Mouse (Mus musculus) limb, embryonic 12.5 days (tissue): ENCODE results near the gene Cdc42bpg. TPM values are rescaled to one million over a fixed set of nuclear protein-coding genes. Genes with fewer than 3 reads are reported as not detected.
A peak's percentile ranks its signal among the peaks of the same experiment; 100 is the strongest.

Source experiments
- ATAC-seq: fragments of 200-750 bp; cut with Nextera tagmentation; 2 replicates; pipeline ENCODE4 v1.8.0; 2017; ENCODE audit warnings: low read depth, moderate TSS enrichment; ENCODE audit not compliant: insufficient number of reproducible peaks, insufficient read depth, low FRiP score, low TSS enrichment
- H3K27ac ChIP-seq: fragments of 300-500 bp; sonication (generic); 2 replicates; pipeline ENCODE4 v1.5.1; 2016; ENCODE audit warnings: mild to moderate bottlenecking, moderate library complexity
- H3K27me3 ChIP-seq: fragments of 300-500 bp; sonication (generic); 2 replicates; pipeline ENCODE4 v1.6.1; 2016; ENCODE audit warnings: mild to moderate bottlenecking, moderate library complexity
- H3K36me3 ChIP-seq: fragments of 300-500 bp; sonication (generic); 2 replicates; pipeline ENCODE4 v1.6.1; 2016; ENCODE audit warnings: mild to moderate bottlenecking, moderate library complexity
- H3K4me1 ChIP-seq: fragments of 300-500 bp; sonication (generic); replicated peaks from 2 replicates; pipeline ENCODE4 v1.6.1; 2016
- H3K4me2 ChIP-seq: fragments of 300-500 bp; sonication (generic); 2 replicates; pipeline ENCODE4 v1.6.1; 2016; ENCODE audit warnings: mild to moderate bottlenecking, moderate library complexity
- H3K4me3 ChIP-seq: fragments of 300-500 bp; sonication (generic); replicated peaks from 2 replicates; pipeline ENCODE4 v1.5.1; 2016; ENCODE audit warnings: mild to moderate bottlenecking
- H3K9ac ChIP-seq: fragments of 300-500 bp; sonication (generic); replicated peaks from 2 replicates; pipeline ENCODE4 v1.6.1; 2016; ENCODE audit warnings: mild to moderate bottlenecking, moderate library complexity
- H3K9me3 ChIP-seq: fragments of 300-500 bp; sonication (generic); 2 replicates; pipeline ENCODE4 v1.6.1; 2016; ENCODE audit warnings: mild to moderate bottlenecking, moderate library complexity
- WGBS: fragments of 180-500 bp; shearing (Covaris S2); methylation state at CpG from one replicate; pipeline ENCODE4 v1.1.7; 2016; 5-methylcytosine and 5-hydroxymethylcytosine counted together
- polyA plus RNA-seq: library from polyadenylated mRNA; unstranded; fragments of >200 nt; fragmentation: Nextera tagmentation; extraction: Ambion mirVana; gene quantifications from 2 replicates; pipeline ENCODE4 v1.2.1, GENCODE M21; 2016

Cdc42bpg gene
- polyA plus RNA-seq, 1 experiment from 2014 or later, result 0.69 TPM

- ATAC-seq, result no peak
- Histone ChIP-seq H3K4me1 (peaks cover 26% of the 10 kb centered on the region), H3K36me3 (peaks cover 34% of the 10 kb centered on the region), H3K9me3 (no peaks in the 10 kb centered on the region), H3K4me2 (no peak overlapping the region), H3K9ac (no peak overlapping the region), H3K27ac (no peak overlapping the region; the same call in 1 of the 2 replicates), H3K4me3 (no peak overlapping the region), H3K27me3 (no peaks in the 10 kb centered on the region)
- WGBS, result 78% methylated on average over 2 of the region's 2 CpGs
Observed at GRCm38 (mm10) chr19:6352107-6352505, 45.9 kb downstream of the Cdc42bpg start.

GRCm38 (mm10) chr19:6354030-6354429 lies 47.8 kb downstream of the Cdc42bpg start:
- ATAC-seq, result no peak
- 88% methylated on average over 7 of the region's 7 CpGs for WGBS

GRCm38 (mm10) chr19:6361291-6361690 lies 55.0 kb downstream of the Cdc42bpg start:
- Histone ChIP-seq H3K4me3 (no peak overlapping the region), H3K9me3 (no peaks in the 10 kb centered on the region), H3K27ac (no peak overlapping the region), H3K9ac (no peak overlapping the region), H3K4me1 (peaks cover 20% of the 10 kb centered on the region), H3K36me3 (peaks cover 28% of the 10 kb centered on the region), H3K4me2 (no peak overlapping the region), H3K27me3 (no peaks in the 10 kb centered on the region)
- no peak for ATAC-seq
- WGBS, result 94% methylated on average over 3 of the region's 3 CpGs

More at GRCm38 (mm10) chr19:6354030-6354429, 47.8 kb downstream of the Cdc42bpg start:
- Histone ChIP-seq H3K4me2 (no peak overlapping the region), H3K36me3 (peaks cover 23% of the 10 kb centered on the region), H3K27ac (no peak overlapping the region), H3K4me3 (no peak overlapping the region), H3K27me3 (no peaks in the 10 kb centered on the region), H3K4me1 (peaks cover 19% of the 10 kb centered on the region), H3K9ac (no peak overlapping the region), H3K9me3 (no peaks in the 10 kb centered on the region)

- ATAC-seq, result no peak
- no peak overlapping the region; the same call in 1 of the 2 replicates for H3K9ac ChIP-seq
- WGBS, result 1% methylated on average over 11 of the region's 11 CpGs
Observed at GRCm38 (mm10) chr19:6363091-6363410, 56.8 kb downstream of the Cdc42bpg start.

GRCm38 (mm10) chr19:6363411-6364240 lies 57.4 kb downstream of the Cdc42bpg start, which contains the start of gene Sf1:
Gene Sf1 (plus strand): TSS chr19:6363690.
- peak; percentile 99 for ATAC-seq
- Histone ChIP-seq H3K4me3 (peak within 1 kb of the TSS; percentile 98), H3K9ac (peak within 1 kb of the TSS; percentile 99), H3K27ac (peak within 1 kb of the TSS; percentile 99), H3K4me1 (peaks cover 28% of the 10 kb centered on the region), H3K27me3 (no peaks in the 10 kb centered on the region), H3K36me3 (peaks cover 52% of the 10 kb centered on the region), H3K9me3 (no peaks in the 10 kb centered on the region), H3K4me2 (peak within 1 kb of the TSS; percentile 92)
- 1% methylated on average over 85 of the region's 85 CpGs for WGBS

More at GRCm38 (mm10) chr19:6363091-6363410, 56.8 kb downstream of the Cdc42bpg start:
- Histone ChIP-seq H3K4me1 (peaks cover 28% of the 10 kb centered on the region), H3K4me3 (peak overlapping the region; percentile 98), H3K27me3 (no peaks in the 10 kb centered on the region), H3K9me3 (no peaks in the 10 kb centered on the region), H3K4me2 (peak overlapping the region; percentile 92), H3K36me3 (peaks cover 46% of the 10 kb centered on the region), H3K27ac (peak overlapping the region; percentile 99)

GRCm38 (mm10) chr19:6364317-6364725 lies 58.1 kb downstream of the Cdc42bpg start:
- H3K36me3 ChIP-seq, result peaks cover 58% of the 10 kb centered on the region

GRCm38 (mm10) chr19:6364842-6365241 lies 58.6 kb downstream of the Cdc42bpg start:
- Histone ChIP-seq H3K9me3 (no peaks in the 10 kb centered on the region), H3K27ac (no peak overlapping the region), H3K27me3 (no peaks in the 10 kb centered on the region), H3K9ac (peak overlapping the region; percentile 99), H3K4me1 (peaks cover 28% of the 10 kb centered on the region), H3K36me3 (peaks cover 63% of the 10 kb centered on the region), H3K4me2 (peak overlapping the region; percentile 92), H3K4me3 (peak overlapping the region; percentile 98)
- no peak for ATAC-seq
- 1% methylated on average over 2 of the region's 2 CpGs for WGBS

More at GRCm38 (mm10) chr19:6364317-6364725, 58.1 kb downstream of the Cdc42bpg start:
- Histone ChIP-seq H3K27ac (peak overlapping the region; percentile 99), H3K4me2 (peak overlapping the region; percentile 92), H3K4me3 (peak overlapping the region; percentile 98), H3K4me1 (peaks cover 28% of the 10 kb centered on the region), H3K9ac (peak overlapping the region; percentile 99), H3K9me3 (no peaks in the 10 kb centered on the region), H3K27me3 (no peaks in the 10 kb centered on the region)
- no peak for ATAC-seq
- WGBS, result under 1% methylated on average over 55 of the region's 55 CpGs

- no peaks in the 10 kb centered on the region for H3K9me3 ChIP-seq
- ATAC-seq, result no peak
- no peak overlapping the region for H3K4me3 ChIP-seq
- peaks cover 99% of the 10 kb centered on the region for H3K36me3 ChIP-seq
- 94% methylated on average over 2 of the region's 2 CpGs for WGBS
- no peak overlapping the region for H3K4me2 ChIP-seq
- no peaks in the 10 kb centered on the region for H3K27me3 ChIP-seq
- H3K4me1 ChIP-seq, result peaks cover 17% of the 10 kb centered on the region
- no peak overlapping the region for H3K27ac ChIP-seq
- H3K9ac ChIP-seq, result no peak overlapping the region
Observed at GRCm38 (mm10) chr19:6370175-6370574, 63.9 kb downstream of the Cdc42bpg start.

- H3K27me3 ChIP-seq, result no peaks in the 10 kb centered on the region
- H3K36me3 ChIP-seq, result peaks cover 99% of the 10 kb centered on the region
- no peak for ATAC-seq
- no peak overlapping the region for H3K4me3 ChIP-seq
- 89% methylated on average over 3 of the region's 3 CpGs for WGBS
- H3K4me2 ChIP-seq, result no peak overlapping the region
- no peaks in the 10 kb centered on the region for H3K9me3 ChIP-seq
- no peak overlapping the region for H3K27ac ChIP-seq
- H3K9ac ChIP-seq, result no peak overlapping the region
- H3K4me1 ChIP-seq, result peaks cover under 1% of the 10 kb centered on the region; the same call in 1 of the 2 replicates
Observed at GRCm38 (mm10) chr19:6372433-6372832, 66.2 kb downstream of the Cdc42bpg start.

- H3K9ac ChIP-seq, result no peak overlapping the region
- WGBS, result 74% methylated on average over 12 of the region's 12 CpGs
Observed at GRCm38 (mm10) chr19:6373539-6374400, 67.5 kb downstream of the Cdc42bpg start.

GRCm38 (mm10) chr19:6374571-6374970 lies 68.3 kb downstream of the Cdc42bpg start:
- Histone ChIP-seq H3K36me3 (peaks cover 100% of the 10 kb centered on the region), H3K4me2 (no peak overlapping the region; the same call in 1 of the 2 replicates), H3K27me3 (no peaks in the 10 kb centered on the region), H3K4me3 (no peak overlapping the region), H3K27ac (no peak overlapping the region), H3K4me1 (no peaks in the 10 kb centered on the region), H3K9ac (no peak overlapping the region), H3K9me3 (no peaks in the 10 kb centered on the region)
- over 99% methylated on average over 10 of the region's 10 CpGs for WGBS
- no peak for ATAC-seq

More at GRCm38 (mm10) chr19:6373539-6374400, 67.5 kb downstream of the Cdc42bpg start:
- H3K4me1 ChIP-seq, result no peaks in the 10 kb centered on the region
- H3K27me3 ChIP-seq, result no peaks in the 10 kb centered on the region
- H3K9me3 ChIP-seq, result no peaks in the 10 kb centered on the region
- peaks cover 99% of the 10 kb centered on the region for H3K36me3 ChIP-seq
- H3K27ac ChIP-seq, result no peak overlapping the region
- no peak overlapping the region for H3K4me2 ChIP-seq
- H3K4me3 ChIP-seq, result no peak overlapping the region
- no peak for ATAC-seq
